Mouse (Mus musculus) heart, postnatal 10 days (tissue): ENCODE results near the gene Eml2. TPM values are rescaled to one million over a fixed set of nuclear protein-coding genes. Genes with fewer than 3 reads are reported as not detected.

Experiments
- DNase-seq, 2 experiments: peaks; one replicate each; pipeline ENCODE4 v3.0.0; 2021
- intact Hi-C: fragments of 180-260 bp; cut with DNase I; formaldehyde crosslinking; loops from one replicate; pipeline ENCODE4 v1.15.1; 2025
- microRNA-seq, 2 experiments: library from miRNA; unstranded; fragments of <30 nt; microRNA quantifications; one replicate each; pipeline ENCODE4 v1.2.0; 2022
- total RNA-seq, 2 experiments: library from RNA; stranded (reverse); gene quantifications; 2 replicates each; pipeline ENCODE4 v1.2.3; 2021

Eml2 gene
- total RNA-seq, 2 experiments from 2014 or later, result 47.8 to 56.5 TPM

DNA sequence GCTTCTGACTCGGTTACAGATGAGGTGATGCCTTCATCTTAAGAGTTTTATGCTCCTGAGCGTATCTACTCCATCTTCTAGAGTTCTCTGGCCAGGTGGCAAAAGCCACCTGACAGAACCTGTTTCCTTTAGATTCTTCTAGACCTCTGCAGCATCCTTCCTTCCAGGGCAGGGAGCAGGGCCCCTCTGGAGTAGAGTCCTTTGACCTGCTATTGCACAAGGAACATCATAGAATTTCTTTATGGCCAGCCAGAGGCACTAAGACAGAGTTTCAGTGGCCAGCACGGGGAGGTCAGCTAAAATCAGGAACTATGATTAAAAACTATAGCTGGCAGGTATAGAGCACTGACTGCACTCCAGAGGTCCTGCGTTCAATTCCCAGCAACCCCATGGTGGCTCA, 75.9 kb downstream of the Eml2 start:
- intact Hi-C loops, result no loop called here
- DNase-seq, result no peak

DNA sequence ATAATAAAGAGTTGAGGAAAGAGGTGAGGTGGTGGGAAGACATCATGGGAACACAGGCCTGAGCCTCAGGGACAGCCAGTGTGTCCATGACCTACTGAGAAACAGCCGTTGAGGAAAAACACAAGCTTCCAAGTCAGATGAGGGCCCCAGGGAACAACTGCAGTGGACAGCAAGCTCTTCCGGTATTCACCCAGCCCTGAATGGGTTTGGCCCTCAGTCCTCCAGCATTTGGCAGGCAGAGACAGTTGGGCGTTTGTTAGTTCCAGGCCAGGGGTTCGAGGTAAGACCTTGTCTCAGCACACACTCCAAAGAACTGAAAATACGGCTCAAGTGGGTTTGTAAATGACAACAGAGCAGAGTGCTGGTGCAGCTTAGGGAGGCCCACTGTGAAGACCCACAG, 77.2 kb downstream of the Eml2 start:
- intact Hi-C loops, result no loop called here
- DNase-seq, result no peak

DNA sequence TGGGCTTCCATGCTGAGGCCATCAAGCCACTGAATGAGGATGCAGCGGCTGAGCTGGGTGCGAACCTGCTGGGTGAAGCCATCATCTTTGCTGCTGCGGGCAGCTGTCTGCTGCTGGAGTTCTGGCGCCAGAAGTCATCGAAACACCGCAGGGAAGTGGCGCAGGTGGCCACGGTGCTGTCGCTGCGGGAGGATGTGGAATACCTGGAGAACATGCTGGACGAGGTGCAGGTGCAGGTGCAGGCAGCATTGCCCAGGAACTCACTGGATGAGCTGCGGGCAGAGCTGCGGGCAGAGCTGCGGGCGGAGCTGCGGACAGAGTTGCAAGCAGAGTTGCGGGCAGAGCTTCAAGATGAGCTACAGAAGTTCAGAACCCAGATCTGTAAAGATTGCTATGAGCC, 79.2 kb downstream of the Eml2 start:
- intact Hi-C loops, result no loop called here
- no peak for DNase-seq

Small RNA genes within 50 kb of the gene (microRNA-seq; reads per million reads assigned to microRNA genes)
- gene Mir330, result 314 to 481 reads per million in 2 experiments

Other genes starting within 250 kb of the Eml2 start
- not detected for gene Nanos2, start 189.0 kb upstream of the Eml2 start, total RNA-seq
- 1 to 10 TPM; 1.7 to 2.4 TPM for gene Mypop, start 185.2 kb upstream of the Eml2 start, total RNA-seq
- 10 to 100 TPM; 24.5 to 29.5 TPM for gene Irf2bp1, start 172.4 kb upstream of the Eml2 start, total RNA-seq
- gene Foxa3, start 152.9 kb upstream of the Eml2 start, total RNA-seq, result not detected
- gene Sympk, start 152.0 kb upstream of the Eml2 start, total RNA-seq, result 10 to 100 TPM; 58.3 to 60.9 TPM
- not detected for gene Rsph6a, start 121.7 kb upstream of the Eml2 start, total RNA-seq
- gene Dmwd, start 100.2 kb upstream of the Eml2 start, total RNA-seq, result 10 to 100 TPM; 48.4 to 50.7 TPM
- 100 to 1,000 TPM; 288 to 299 TPM for gene Dmpk, start 92.6 kb upstream of the Eml2 start, total RNA-seq
- gene Six5, start 81.8 kb upstream of the Eml2 start, total RNA-seq, result 10 to 100 TPM in 1 of 2 experiments, 1 to 10 TPM in 1; 7.9 to 11.2 TPM
- under 1 TPM; 0.07 to 0.19 TPM for gene Gm4969, start 58.1 kb upstream of the Eml2 start, total RNA-seq
- gene Fbxo46, start 56.6 kb upstream of the Eml2 start, total RNA-seq, result 1 to 10 TPM; 5.5 to 7.6 TPM
- 1 to 10 TPM; 6.4 to 8.2 TPM for gene Qpctl, start 27.1 kb upstream of the Eml2 start, total RNA-seq
- gene Snrpd2, start 26.7 kb upstream of the Eml2 start, total RNA-seq, result 10 to 100 TPM; 77.1 to 81.0 TPM
- under 1 TPM; 0.50 to 0.69 TPM for gene Gipr, start 10.3 kb upstream of the Eml2 start, total RNA-seq
- gene Gpr4, start 36.1 kb downstream of the Eml2 start, total RNA-seq, result 10 to 100 TPM; 11.4 to 11.8 TPM
- 10 to 100 TPM; 53.4 to 57.7 TPM for gene Opa3, start 51.9 kb downstream of the Eml2 start, total RNA-seq
- gene Vasp, start 95.4 kb downstream of the Eml2 start, total RNA-seq, result 10 to 100 TPM; 84.0 to 98.6 TPM
- gene Ppm1n, start 103.6 kb downstream of the Eml2 start, total RNA-seq, result under 1 TPM in 1 of 2 experiments, not detected in 1; 0.67 TPM
- gene Rtn2, start 106.2 kb downstream of the Eml2 start, total RNA-seq, result 10 to 100 TPM; 67.9 to 82.8 TPM
- under 1 TPM; 0.48 to 0.60 TPM for gene Fosb, start 133.6 kb downstream of the Eml2 start, total RNA-seq
- gene Ercc1, start 168.4 kb downstream of the Eml2 start, total RNA-seq, result 10 to 100 TPM; 40.1 to 43.2 TPM
- 10 to 100 TPM in 1 of 2 experiments, 1 to 10 TPM in 1; 8.2 to 11.0 TPM for gene Cd3eap, start 183.1 kb downstream of the Eml2 start, total RNA-seq
- gene Ppp1r13l, start 183.3 kb downstream of the Eml2 start, total RNA-seq, result 10 to 100 TPM; 23.1 to 40.1 TPM
- gene Ercc2, start 205.6 kb downstream of the Eml2 start, total RNA-seq, result 10 to 100 TPM; 10.3 to 12.3 TPM
- under 1 TPM; 0.26 to 0.55 TPM for gene Klc3, start 227.7 kb downstream of the Eml2 start, total RNA-seq
- gene Ckm, start 228.4 kb downstream of the Eml2 start, total RNA-seq, result 1,000 to 10,000 TPM; 3,255 to 3,362 TPM